Mouse (Mus musculus): Measurements from ENCODE around the gene Cacna1a.

DNA sequence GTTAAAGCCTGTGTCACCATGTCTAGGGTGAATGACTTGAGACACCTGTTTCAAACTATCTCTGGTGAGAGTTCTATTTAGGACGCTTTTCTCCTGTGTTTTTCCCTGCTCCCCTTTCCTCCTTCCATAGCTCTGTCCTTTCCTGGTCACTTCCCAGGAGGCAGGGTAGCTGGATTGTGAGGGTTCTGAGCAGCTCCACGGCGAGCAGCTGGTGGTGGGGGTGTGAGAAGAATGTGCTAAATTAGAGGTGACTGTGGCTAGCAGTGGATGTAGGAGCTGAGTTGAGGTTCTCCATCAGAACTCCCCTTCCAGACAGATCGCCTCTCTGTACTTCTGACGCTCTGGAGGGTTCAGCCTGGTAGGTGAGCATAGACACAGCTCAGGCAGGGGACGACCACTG lies 11.7 kb upstream of the Cacna1a start:
- no peak for TF ChIP-seq POLR2A (IDR thresholded peaks at IDR 0.05; ENCODE audit: control insufficient read depth, extremely low read depth, insufficient read depth, low read length, poor library complexity)
- no peak for TF ChIP-seq CTCF (IDR thresholded peaks at IDR 0.05; ENCODE audit: borderline replicate concordance, control insufficient read depth, extremely low read depth, insufficient read depth, low read length, poor library complexity)
